Mouse (Mus musculus) lung, postnatal 10 days (tissue): ENCODE measurements around the gene Tfap2d.

Experiments used
- DNase-seq: peaks from one replicate; pipeline ENCODE4 v3.0.0; 2021

The Tfap2d gene

GRCm38 (mm10) chr1:19102631-19103030, at the start of gene Tfap2d:
TSS of gene Tfap2d (plus strand) at chr1:19103022.
- no peak for DNase-seq

DNA sequence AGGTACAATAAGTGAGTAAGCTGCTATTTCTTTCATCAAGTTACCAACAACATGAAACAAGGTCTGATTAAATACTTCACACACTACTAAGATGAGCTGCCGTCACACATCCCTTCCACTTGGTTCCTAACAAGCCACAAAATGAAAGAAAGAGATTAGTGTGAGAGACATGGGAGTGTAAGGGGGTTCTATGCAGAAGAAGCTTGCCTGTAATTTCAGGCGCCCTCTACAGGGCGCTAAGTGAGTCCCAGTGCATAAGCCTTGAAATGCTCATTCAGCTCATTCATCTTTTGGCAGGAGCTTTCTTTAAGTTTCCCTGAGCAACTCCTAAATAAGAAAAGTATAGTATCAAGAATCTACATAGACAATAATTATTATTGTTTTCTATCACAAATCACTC, 46.5 kb upstream of the Tfap2d start:
- DNase-seq, result no peak

- no peak for DNase-seq
These were observed 46.0 kb upstream of the Tfap2d start for GRCm38 (mm10) chr1:19056861-19057260.

GRCm38 (mm10) chr1:19088078-19088477, 14.7 kb upstream of the Tfap2d start:
- DNase-seq, result no peak

GRCm38 (mm10) chr1:19096921-19097320, 5.9 kb upstream of the Tfap2d start:
- DNase-seq, result no peak

GRCm38 (mm10) chr1:19103316-19103715, 494 bp downstream of the Tfap2d start:
- DNase-seq, result no peak

GRCm38 (mm10) chr1:19103776-19104142, 937 bp downstream of the Tfap2d start:
- no peak for DNase-seq

DNA sequence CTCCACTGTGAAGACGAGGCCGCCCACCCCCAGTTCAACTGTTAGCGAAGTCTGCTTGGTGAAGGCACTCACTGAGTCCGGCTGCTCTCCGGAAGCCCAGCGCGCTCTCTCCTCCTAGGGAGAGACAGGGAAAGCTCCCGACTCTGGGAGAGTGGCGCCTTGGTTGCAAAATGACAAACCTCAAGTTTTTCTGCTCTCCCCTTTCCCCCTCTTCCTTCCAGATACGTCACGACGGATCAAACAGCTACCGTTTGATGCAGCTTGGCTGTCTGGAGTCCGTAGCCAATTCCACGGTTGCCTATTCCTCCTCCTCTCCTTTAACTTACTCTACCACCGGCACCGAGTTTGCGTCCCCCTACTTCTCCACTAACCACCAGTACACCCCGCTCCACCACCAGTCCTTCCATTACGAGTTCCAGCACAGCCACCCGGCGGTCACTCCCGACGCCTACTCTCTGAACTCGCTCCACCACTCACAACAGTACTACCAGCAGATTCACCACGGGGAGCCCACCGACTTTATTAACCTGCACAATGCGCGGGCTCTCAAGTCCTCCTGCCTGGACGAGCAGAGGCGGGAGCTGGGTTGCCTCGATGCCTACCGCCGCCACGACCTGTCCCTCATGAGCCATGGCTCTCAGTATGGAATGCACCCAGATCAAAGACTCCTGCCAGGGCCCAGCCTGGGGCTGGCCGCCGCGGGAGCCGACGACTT, 1.5 kb downstream of the Tfap2d start:
- no peak for DNase-seq

GRCm38 (mm10) chr1:19106401-19106800, 3.6 kb downstream of the Tfap2d start:
- DNase-seq, result no peak

DNA sequence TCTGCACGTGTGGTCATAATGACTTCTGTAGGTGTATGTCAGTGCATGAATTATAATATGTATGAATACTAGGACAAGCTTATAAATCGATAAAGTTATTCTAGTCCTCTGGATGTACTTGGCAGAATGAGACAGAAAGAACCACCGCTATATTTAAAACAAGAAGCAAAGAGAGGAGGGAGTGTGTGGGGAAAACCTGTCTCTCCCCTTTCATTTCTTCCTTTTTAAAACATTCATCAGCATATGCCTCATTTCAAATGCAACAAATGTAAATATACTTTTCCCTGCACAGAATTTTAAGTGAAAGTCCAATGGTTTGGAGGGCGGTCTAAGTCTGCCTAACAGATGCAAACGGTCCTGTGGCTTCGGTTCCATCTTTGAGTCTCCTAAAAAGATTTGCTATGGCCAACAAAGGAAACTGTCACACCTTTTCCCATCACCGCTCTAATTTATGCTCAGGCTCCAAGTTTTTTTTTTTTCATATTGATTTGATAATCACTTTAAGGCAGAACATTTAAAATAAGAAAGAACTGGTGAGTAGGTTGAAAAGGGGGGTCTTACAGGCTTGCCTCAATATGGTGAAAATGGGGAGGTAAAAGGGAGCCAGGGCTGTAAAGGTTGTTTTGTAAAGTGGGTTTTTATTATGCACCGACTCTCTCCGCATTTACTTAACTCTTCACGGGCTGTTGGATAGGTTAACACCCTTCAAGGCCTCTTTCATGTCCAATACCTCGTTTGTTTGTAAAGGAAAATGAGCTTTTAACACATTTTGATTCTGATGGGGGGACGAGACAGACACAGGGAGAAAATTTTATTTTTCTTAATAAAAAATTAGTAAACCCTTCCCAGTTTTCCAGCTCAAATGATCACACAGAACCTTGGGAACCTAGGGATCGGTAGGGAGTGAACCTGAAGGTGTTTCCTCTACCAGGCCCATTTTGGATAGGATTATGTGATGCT, 4.3 kb downstream of the Tfap2d start:
- DNase-seq, result no peak

GRCm38 (mm10) chr1:19107801-19108200, 5.0 kb downstream of the Tfap2d start:
- DNase-seq, result no peak

GRCm38 (mm10) chr1:19109711-19110110, 6.9 kb downstream of the Tfap2d start:
- DNase-seq, result no peak

GRCm38 (mm10) chr1:19110211-19110610, 7.4 kb downstream of the Tfap2d start:
- no peak for DNase-seq

DNA sequence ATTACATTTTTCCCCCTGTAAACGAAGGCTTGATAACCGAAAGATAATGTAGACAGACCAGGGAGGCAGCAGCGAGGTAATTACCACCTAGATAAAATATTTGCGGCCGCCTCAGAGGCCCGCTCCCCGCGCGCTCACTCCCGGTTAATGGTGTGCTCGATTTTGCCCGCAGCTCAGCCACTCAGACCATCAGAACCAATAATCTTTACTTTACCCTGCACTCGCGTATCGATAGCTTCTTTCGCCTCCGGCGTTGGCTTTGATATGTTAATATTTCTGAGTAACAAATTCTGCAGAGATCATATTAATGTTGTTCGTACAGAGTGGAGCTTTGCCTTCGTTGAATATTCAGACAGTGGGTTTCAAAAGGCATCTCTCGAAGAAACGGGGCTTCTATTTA, 8.2 kb downstream of the Tfap2d start:
- DNase-seq, result no peak

DNA sequence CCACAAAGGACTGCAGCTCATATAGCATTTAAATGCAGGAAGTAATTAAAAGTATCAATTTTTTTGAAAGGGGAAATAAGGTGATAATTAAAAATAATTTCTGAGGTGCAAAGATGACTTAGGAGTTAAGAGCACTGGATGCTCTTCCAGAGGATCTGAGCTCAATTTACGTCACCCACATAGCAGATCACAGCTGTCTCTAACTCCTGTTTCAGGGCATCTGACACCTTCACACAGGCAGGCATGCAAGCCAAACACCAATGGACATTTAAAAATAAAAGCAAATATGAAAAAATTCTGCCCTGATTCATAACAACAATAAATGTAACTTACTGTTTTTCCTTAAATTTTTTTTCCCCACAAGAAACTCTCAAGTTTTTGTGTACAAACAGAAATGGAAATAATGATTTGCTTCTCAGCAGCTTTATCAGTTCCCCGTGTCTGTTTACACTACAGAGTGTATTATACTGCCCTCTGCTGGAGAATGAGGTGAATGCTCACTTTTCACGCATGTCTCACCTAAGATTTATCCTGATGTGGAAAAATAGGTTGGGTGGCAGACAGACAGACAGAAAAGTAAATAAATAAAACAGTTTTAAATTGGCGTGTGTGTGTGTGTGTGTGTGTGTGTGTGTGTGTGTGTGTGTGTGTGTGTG, 76.0 kb downstream of the Tfap2d start:
- DNase-seq, result no peak

- DNase-seq, result peak; percentile 8
These were observed 102.8 kb downstream of the Tfap2d start for GRCm38 (mm10) chr1:19205649-19206048.

GRCm38 (mm10) chr1:19206194-19206593, 103.4 kb downstream of the Tfap2d start:
- DNase-seq, result peak; percentile 8

DNA sequence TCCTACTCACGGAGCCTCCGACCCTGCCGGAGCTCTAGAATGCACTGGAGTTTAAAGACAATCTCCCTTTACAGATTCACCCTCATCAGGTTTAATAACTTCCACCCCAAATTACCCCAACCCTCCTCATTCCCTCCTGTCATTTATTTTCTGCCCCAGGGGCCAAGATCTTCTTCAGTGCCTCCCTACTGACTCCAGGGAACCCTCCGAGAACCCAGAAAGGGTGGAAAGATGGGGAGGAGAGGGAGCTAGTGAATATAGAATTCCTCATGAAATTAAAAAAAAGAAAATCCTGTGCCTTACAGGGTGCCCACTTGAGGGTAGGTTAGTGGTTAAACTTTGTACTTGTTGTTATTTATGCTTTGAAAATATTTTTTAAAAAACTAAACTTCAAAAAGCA, 104.8 kb downstream of the Tfap2d start:
- no peak for DNase-seq

- no peak for DNase-seq
These were observed 106.0 kb downstream of the Tfap2d start, which contains the start of gene Tfap2b for GRCm38 (mm10) chr1:19208641-19209358. TSS of gene Tfap2b (plus strand) at chr1:19208914.

GRCm38 (mm10) chr1:19209359-19209745, 106.5 kb downstream of the Tfap2d start:
- no peak for DNase-seq

- no peak for DNase-seq
These were observed 107.0 kb downstream of the Tfap2d start for GRCm38 (mm10) chr1:19209776-19210175.

GRCm38 (mm10) chr1:19210215-19211032, 107.6 kb downstream of the Tfap2d start:
- no peak for DNase-seq
